Mouse (Mus musculus): Measurements from ENCODE around the gene Gbf1.
"Not testable (repeated sequence)": the region's sequence is repeated elsewhere in the genome, so short reads cannot be mapped to it uniquely, and the experiment has no call there.

Gbf1 gene

DNA sequence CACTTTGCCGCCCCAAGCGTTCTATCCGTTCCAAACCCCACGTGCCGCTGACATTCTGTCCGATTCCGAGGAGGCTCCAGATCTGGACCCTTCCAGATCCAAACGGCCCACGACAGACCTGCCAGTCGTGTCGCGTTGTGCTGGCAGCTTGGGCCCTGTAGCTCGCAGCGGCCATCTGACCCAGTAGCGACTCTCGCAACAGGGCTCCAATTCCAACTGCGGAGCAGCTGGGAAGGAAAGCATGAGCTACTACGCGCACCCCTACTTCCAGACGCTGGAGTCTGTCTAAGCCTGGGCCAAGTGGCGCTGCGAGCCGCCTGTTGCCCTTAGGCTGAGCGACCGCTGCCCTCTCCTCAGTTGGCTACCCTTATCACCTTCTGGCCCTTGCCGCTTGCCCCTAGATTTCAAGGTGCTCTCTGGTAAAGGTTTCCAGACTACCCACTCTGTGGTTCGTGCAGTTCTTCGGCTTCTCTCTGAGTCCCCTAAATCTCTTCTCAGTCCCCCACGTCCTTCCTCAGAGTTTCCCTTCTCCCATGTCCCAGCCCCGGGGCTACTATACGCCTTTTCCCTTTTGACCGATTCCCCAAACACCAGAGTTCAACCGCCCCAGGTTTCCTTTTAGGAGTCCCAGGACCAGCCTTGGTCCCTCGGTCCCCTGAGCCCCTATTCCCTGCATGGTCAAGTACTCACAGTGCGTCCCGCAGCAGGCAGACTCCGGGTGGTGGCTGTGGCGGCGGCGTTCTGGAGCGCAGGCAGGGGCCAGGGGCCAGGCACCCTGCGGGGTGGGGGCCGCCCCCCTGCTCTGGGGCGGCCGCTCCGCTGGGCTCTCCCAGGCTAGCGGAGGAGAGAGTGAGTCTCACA lies 4.6 kb upstream of the Gbf1 start, which contains the start of gene Pitx3:
Gene Pitx3, minus strand, starts transcription at position 816 of the 861 bp plus-strand sequence.
- in situ Hi-C loops (cut with MboI, MseI), result loop anchor here (10.0 kb wide), 1 partner anchor 387 kb away; no protein-coding TSS in a partner anchor

DNA sequence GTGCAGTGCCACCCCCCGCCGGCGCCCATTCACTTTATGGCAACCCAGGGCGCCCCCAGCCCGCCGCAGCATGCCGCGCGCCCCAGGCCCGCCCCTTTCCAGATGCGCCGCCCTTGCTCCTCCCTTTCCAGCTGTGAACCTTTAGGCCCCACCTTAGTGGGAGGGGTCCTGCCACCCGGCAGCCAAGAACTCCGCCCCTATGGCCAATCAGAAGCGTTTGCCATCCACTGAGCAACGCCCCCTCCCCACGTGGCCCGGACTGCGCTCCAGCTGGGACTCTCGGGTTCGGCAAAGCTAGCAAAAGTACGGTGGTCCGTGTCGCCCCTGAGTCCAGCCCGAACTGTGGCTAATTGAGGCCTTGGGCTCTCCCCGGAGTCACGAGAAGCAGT lies 3.9 kb upstream of the Gbf1 start:
- in situ Hi-C loops (cut with MboI, MseI), result loop anchor here (10.0 kb wide), 1 partner anchor 386 kb away; no protein-coding TSS in a partner anchor

DNA sequence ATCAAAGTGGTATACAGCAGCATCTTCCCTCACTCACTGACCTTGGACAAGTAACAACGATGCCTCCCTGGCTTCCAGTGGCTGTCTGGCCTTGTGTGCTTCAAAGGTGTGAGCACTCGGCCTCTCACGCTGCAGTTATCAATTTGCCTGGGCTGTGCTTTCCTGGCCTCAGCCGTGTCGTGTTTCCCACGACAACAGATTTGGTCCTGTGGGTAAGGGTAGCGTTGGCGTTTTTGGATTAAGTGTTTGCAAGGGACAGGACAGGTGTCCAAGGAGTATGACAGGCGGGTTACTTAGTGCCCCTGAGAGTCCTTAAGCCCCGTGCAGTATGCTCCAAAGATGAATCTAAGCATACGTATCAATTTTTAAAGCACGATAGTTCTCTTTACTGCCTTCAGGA lies 3.2 kb upstream of the Gbf1 start:
- in situ Hi-C loops (cut with MboI, MseI), result loop anchor here (10.0 kb wide), 1 partner anchor 386 kb away; no protein-coding TSS in a partner anchor

DNA sequence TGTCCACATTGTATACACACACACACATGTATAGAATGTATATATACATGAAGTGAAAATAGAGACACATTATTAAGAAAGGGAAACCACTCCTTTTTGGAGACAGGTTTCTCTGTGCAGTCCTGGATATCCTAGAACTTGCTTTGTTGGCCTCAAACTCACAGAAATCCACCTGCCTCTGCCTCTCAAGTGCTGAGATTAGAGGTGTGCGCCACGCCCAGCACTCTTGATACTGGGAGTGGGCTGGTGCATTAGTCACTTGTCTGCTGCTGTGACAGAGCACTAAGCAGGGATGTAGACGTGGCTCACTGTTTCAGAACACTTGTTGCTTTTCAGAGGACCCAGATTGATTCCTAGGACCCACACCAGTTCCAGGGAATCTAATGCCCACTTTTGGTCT lies 13.6 kb downstream of the Gbf1 start:
- in situ Hi-C loops (cut with MboI, MseI), result no loop called here

DNA sequence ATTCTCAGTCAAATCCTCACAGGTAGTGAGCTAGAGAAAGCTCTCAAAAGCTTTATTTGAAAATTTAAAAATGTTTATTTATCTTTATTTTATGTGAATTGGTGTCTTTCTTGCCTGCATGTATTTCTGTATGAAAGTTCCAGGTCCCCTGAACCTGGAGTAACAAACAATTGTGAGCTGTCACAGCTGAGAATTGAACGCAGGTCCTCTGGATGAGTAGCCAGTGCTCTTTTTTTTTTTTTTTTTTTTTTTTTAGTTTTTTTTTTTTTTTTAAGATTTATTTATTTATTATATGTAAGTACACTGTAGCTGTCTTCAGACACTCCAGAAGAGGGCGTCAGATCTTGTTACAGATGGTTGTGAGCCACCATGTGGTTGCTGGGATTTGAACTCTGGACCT lies 14.9 kb downstream of the Gbf1 start:
- in situ Hi-C loops (cut with MboI, MseI), result not testable (repeated sequence)

DNA sequence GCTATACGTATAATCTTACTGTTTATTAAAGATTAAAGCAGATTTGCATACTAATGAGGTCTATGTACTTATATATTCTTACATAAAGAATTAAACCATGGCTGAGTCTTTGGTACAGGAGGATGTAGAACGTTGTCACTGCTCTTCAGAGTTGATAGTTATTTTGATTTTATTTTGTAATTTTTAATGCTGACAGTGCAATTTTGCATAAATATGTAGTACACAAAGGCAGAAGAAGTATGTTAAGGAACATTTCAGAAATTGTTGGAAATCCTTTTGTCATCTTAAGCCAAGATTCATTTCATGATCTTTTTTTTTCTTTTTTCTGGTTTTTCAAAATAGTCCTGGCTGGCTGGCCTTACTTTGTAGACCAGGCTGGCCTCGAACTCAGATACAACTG lies 17.1 kb downstream of the Gbf1 start:
- in situ Hi-C loops (cut with MboI, MseI), result no loop called here

DNA sequence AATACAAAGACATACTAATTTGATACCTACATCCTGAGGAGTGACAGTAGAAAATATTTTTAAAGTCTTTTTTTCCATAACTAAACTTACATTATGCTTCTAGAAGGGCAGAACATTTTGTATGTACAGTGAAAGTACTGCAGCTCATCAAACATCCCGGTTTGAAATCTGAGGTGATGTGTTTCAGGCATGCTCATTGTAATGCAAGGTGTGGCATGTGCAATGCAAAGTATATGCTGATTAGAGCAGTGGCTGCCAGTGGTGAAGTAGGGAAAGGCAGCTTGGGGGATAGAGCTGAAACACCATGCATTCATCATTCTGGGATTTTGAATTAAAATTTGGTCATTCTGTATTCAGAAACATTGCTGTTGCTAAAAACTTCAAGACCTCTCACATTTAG lies 17.6 kb downstream of the Gbf1 start:
- in situ Hi-C loops (cut with MboI, MseI), result no loop called here

DNA sequence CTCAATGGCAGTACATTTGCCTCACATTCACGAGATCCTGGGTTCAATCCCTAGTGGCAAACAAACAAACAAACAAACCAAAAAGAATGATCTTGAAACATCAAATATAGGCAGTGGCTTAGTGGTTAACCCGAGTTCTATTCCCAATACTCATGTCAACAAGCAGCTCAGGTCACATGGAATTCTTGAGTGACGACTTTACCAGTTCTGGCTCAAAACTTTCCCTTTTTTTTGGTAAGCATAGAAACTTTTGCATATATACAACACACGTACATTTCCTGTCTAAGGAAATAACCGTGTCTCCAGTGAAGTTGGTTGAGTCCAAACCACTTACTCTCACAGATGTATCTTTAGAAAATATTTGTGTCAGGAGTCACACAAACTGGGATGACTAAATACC lies 20.2 kb downstream of the Gbf1 start:
- in situ Hi-C loops (cut with MboI, MseI), result no loop called here

DNA sequence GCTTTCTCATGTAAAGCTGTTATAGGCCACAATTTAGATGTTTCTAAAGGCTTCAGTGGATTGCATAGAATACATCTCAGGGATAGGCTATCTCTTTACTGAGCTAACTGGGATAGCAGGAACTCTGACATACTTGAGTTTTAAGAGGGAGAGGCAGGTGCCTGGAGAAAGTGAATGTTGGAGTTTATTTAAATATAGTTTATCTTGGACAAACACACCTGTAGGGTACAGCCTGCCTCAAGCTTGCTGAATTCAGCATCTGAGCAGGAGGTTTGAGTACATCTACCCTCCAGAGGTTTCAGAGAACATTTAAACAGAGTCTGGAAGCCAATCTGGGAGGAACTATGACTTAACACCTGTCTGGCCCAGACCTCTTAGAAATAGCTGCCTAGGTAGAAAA lies 22.9 kb downstream of the Gbf1 start:
- in situ Hi-C loops (cut with MboI, MseI), result no loop called here

DNA sequence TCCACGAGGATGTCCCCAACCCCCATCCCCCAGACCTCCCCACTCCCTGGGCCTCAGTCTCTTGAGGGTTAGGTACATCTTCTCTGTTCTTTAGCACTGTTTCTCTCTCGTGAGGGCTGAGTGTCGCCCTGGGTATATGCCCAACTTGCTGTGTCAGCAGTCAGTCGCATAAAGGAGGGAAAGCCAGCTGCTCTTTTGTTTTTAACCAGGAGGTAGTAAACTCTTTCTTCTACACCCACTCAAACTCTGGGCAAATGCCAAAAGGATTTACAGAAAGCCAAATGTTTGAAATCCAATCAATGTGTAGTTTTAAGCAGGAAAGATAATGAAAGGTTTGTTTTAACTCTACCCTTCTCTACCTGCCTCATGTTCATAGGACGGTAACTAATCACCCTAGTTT lies 24.7 kb downstream of the Gbf1 start:
- in situ Hi-C loops (cut with MboI, MseI), result no loop called here

DNA sequence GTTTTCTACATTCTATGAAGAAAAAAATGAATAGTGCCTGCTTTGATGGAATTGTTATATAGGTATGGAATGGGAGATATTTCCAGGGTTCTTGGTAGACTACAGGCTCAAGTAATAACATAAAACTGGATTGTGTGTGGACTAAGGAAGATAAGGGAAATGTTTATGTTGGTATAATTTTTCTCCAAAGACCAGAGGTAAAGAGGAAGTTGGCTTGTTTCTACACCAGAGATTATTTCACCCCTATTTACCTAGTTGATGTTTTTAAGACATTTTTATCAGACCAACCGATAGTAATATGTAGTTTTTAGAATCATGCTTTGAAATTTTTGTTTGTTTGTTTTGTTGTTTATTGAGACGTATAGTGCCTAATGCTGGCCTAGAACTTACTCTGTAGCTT lies 28.0 kb downstream of the Gbf1 start:
- in situ Hi-C loops (cut with MboI, MseI), result no loop called here

DNA sequence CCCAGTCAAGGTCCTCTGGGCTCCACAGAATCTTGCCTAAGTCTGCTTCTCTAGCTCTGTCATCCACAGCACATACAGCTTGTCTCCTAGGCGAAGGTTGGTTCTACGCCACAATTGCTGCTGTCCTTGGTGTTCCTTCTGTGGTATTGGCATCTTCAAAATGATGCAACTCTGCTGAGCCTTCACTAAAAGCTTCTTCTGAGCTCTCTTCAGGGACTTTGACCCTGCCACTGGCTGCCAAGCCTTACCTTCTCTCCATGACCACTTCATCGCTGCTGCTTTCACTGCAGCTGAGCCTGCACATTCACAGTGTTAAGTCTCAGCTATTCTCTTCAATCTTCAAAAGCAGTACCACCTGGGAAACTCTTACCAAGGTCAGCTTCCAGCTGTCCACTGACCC lies 29.9 kb downstream of the Gbf1 start:
- in situ Hi-C loops (cut with MboI, MseI), result no loop called here

DNA sequence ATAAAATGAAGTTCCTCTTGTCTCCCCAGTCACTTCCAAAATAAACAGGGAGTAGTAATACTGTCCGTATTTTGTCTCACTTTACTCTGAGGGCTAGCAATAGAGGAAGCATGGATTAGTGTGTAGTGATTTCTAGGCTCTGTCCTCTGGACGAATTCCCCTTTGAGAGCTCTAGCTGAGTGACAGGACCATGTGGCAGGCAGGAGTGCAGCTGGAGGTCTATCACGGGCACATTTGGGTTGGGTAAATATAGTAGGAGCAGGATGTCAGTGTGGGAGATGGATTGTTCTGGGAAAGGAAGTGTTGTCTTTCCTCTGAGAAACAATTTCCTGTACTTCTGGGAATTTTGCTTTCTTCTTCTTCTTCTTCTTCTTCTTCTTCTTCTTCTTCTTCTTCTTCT lies 34.3 kb downstream of the Gbf1 start:
- in situ Hi-C loops (cut with MboI, MseI), result no loop called here

DNA sequence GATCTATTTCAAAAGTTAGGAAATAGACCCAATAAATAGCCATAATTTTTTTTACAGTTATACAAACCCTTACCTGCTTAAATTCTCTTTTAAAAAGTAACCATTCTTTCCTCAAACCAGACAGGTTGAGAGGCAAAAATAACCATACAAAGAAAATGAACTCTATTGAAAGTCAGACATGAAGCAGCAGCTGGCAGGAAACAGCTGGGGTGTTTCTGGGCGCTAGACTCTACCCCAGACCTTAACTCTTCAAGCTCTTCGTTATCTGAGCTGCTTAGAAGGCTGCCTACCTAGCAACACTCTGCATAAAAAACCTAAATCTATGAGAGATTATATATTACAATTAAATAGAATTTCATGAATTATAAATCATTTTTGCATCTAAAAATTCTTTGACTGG lies 34.9 kb downstream of the Gbf1 start:
- in situ Hi-C loops (cut with MboI, MseI), result no loop called here

DNA sequence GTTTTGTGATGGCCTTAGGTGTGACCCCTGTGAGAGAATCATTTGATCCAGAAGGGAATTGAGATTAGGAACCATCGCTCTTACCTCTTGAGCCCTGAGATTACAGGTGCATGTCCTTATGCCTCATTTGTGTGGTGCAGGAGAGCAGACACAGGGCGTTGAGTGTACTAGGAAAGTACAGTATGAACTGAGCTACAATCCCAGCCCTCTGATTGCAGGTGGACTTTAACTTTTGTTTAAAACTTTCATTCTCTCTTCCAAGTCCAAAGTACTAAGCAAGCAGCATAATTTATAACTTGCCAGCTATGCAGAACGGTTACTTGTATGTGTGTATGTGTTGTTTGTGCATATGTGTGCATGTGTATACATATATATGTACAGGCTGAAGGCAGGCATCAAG lies 46.0 kb downstream of the Gbf1 start:
- in situ Hi-C loops (cut with MboI, MseI), result no loop called here

DNA sequence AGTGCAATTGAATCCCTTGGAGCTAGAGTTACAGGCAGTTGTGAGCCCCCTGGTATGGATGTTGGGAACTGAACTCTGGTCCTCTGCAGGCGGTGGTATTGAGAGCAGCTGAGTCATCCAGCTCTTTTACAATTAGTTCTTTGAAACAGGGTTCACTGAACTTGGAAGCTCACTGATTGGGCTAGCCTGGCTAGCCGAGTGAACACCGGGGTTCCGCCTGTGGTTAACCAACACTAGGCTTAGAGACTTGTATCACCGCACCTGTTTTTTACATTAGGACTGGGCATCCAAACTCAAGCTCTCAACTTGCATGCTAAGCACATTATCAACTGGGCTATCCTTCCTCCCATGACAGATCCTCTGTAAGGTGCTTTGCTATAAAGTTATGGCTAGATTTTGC lies 46.6 kb downstream of the Gbf1 start:
- in situ Hi-C loops (cut with MboI, MseI), result no loop called here

DNA sequence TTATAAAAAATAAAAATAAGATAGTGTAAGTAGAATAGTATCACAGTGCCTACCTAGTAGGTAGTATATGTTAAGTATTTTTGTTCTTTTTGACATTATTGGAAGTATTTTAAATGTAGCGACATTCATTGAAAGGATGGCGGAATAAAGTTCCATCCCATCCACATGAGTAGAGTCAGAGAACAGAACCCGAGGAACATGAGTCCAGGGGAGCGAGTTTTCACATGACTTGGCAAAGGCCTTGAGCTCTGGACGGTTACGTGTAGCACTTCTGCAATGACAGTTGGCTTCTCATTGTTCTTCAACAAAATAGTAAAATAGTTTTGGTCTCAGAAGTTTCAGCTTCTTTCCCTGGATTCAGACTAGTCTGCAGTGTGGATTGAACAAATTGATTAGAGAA lies 51.9 kb downstream of the Gbf1 start:
- in situ Hi-C loops (cut with MboI, MseI), result no loop called here

DNA sequence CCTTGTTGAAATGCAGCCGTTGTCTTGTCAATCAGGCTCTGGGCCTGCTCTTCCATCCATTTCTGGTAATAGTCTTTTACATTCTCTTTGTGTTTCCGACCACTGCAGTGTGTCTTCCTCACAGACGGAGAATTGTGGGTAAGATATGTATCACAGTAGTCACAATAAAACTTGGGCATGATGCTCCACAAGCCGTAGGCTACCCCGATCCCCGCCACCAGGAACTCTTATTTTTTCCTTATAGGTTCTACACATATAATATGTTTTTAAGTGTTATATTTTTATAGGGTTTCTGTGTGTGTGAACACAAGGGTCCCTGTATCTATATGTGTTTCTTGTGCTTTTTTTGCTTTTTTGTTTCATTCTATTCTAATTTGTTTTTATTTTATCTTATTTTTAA lies 53.4 kb downstream of the Gbf1 start:
- in situ Hi-C loops (cut with MboI, MseI), result no loop called here

DNA sequence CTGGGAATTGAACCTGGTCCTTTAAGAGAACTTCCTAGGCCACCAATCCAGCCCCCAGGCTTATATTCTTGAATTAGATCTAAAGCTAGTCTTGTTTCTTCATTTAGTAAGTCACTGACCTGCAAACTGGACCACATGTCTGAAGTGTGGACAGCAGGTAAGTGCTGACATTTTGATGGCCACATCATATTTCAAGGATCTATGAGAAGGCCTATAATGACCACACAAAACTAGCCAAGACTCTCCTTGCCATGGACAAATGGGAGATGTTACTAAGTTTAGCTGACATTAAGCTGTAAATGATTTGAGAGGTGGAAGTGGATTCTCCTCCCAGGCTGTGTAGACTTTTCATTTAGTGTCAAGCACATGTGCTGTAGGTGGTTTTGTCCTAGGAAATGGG lies 58.6 kb downstream of the Gbf1 start:
- in situ Hi-C loops (cut with MboI, MseI), result no loop called here

DNA sequence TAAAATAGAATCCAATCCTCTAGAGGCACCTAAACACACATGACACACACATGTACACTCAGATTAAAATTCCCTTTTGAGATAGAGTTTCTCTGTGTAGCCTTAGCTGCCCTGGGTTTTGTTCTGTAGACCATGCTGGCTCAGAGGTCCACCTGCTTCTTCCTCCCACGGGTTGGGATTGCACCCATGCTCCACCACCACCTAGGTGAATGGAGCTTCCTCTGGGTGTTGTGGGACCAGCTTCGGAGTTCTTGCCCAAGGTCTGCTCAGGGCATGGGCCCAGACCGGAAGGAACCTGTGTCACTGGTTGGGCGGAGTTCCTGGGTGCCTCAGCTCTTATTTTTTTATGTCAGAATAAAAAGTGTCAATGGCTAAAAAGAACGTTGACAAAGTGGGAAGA lies 62.2 kb downstream of the Gbf1 start:
- in situ Hi-C loops (cut with MboI, MseI), result no loop called here

DNA sequence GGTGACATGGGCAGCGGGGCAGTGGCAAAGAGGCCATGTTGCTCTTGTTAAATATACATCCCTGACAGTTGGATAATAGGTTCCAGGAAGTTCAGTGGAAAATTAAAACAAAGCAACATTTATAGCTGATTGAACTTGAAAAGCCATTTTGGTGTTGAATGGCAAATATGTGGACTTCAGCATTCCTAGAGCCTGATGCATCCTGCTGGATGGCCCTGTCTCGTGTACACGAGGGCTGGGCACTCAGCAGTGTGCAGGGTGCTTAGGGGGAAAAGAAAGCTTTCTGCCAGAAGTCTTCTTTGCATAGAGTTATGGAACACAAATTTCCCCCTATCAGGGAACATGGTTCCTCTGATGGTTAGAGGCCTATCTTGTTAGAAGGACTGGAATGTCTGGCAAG lies 63.1 kb downstream of the Gbf1 start:
- in situ Hi-C loops (cut with MboI, MseI), result no loop called here

DNA sequence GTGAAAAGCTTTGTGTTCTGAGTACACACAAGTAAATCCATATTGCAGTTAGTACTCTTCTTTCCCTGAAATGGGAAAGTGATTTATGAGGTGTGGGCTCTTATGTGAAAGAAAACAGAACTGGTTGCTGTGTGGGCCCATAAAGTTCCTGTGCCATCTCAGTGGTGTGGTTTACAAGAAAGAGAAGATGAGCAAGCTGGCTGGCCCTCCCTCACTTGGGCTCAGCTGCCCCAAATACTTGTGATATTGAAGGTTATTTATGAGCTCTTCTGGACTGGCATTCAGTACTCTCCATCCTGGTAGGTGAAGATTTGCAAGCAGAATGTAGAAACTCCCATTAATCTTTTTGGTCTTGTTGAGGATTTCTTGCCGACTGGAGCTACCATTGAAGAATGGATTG lies 64.4 kb downstream of the Gbf1 start:
- in situ Hi-C loops (cut with MboI, MseI), result no loop called here

DNA sequence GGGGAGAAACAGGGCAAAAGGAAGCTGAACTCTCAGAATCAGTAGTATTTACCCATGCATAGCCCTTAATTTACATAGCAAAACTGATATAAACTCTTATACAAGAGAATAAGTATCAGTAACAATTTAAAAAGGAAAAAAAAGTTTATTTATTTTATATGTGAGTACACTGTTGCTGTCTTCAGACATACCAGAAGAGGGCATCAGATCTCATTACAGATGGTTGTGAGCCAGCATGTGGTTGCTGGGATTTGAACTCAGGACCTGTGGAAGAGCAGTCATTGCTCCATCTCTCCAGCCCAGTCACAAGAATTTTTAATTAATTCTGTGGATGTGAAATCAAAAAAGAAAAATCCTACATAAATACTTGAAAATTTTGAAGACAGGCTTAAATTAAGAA lies 65.0 kb downstream of the Gbf1 start:
- in situ Hi-C loops (cut with MboI, MseI), result not testable (repeated sequence)

DNA sequence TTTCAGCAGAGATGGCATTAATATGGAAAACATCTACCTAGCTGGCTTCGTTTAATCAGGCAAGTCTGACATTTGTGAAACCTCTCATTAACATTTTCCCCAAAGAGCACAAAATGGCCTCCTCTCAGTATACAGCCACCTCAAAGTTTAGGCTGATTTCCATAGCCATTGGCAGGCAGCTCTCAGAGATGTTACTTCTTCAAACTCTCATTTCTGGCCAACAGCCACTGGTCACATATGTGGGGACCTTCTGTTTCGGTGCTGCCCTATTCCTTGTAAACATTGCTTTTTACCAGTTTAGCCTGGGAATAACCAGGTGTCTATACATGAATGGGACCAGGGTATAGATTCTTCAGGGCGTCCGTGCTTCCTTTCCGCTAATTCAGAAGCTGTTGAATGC lies 67.8 kb downstream of the Gbf1 start:
- in situ Hi-C loops (cut with MboI, MseI), result loop anchor here (10.0 kb wide), 1 partner anchor 975 kb away; no protein-coding TSS in a partner anchor

Data from T-helper 1 cell (primary cell).